Mouse (Mus musculus) lung, adult 2 months (tissue): Measurements from ENCODE around the gene Arrdc1.

Experiments
- CTCF ChIP-seq: fragments of 200-500 bp; IDR thresholded peaks from 2 replicates; pipeline ENCODE4 v1.5.1; 2011; ENCODE audit warnings: mild to moderate bottlenecking, low read length, control low read depth; ENCODE audit not compliant: insufficient read depth
- POLR2A ChIP-seq: fragments of 200-500 bp; IDR thresholded peaks from 2 replicates; pipeline ENCODE4 v1.6.1; 2011; ENCODE audit warnings: low read depth, mild to moderate bottlenecking, control low read depth, low read length, borderline replicate concordance; ENCODE audit errors: extremely low read depth

DNA sequence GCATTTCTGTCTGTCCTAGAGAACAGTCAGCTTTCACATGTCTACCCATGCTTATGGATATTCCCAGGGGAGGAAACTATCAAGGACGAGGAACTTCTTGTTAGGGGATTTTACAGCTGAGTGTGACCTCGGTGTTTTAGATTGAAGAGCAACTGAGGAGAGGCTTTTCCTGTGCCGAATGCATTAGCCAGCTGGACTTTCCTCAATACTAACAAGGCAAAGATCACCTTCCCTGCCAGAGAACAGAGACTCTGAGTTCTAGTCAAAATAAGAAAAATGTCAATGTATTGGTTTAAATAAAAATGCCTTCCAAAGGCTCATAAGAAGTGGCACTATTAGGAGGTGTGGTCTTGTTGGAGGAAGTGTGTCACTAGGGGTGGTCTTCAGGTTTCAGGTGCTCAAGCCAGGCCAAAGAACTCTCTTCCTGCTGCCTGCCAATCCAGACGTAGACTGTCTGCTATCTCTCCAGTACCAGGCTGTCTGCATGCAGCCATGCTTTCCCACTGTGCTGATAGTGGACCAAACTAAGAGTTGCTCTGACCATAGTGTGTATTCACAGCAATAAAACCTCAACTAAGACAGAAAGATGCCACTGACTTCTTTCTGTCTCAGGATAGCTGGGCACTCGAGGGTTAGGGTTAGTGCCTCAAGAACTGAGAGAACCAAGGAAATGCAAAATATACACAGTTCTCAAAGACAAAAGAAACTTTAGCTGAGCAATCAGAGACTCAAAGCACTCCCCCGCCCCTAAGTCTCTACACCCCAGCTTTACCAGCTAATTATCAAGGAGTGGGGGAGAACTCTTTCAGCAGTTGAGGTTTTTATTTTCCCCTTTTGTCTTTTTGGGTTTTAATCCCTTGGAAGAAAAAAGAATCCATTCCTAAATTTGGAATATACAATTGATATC lies 44.3 kb downstream of the Arrdc1 start:
- TF ChIP-seq POLR2A (no peak), CTCF (no peak)
